Mouse (Mus musculus) embryonic fibroblast, embryonic 13.5 days (primary cell): ENCODE results near the gene Cd3g.

Experiments used
- CTCF ChIP-seq: IDR thresholded peaks from 2 replicates; pipeline ENCODE4 v1.5.1; 2011; ENCODE audit warnings: mild to moderate bottlenecking, control low read depth, low read length, moderate library complexity, borderline replicate concordance; ENCODE audit not compliant: insufficient read depth
- POLR2A ChIP-seq: IDR thresholded peaks from 2 replicates; pipeline ENCODE4 v1.6.1; 2011; ENCODE audit warnings: low read depth, mild to moderate bottlenecking, control low read depth, low read length, moderate library complexity

GRCm38 (mm10) chr9:45011291-45011690 is 31.1 kb upstream of the Cd3g start:
- no peak for TF ChIP-seq POLR2A
- no peak for TF ChIP-seq CTCF
